Mouse (Mus musculus) heart, embryonic 11.5 days (tissue): ENCODE measurements at regions not wholly inside any gene's neighbourhood (a gene's known extent, or its start where the extent isn't known, plus 50 kb on each side); places are given as distances from the start of the nearest gene placed in this dataset.

Experiments
- ATAC-seq: fragments of 200-750 bp; cut with Nextera tagmentation; replicated peaks from 2 replicates; pipeline ENCODE4 v1.8.0; 2017; ENCODE audit warnings: moderate library complexity; ENCODE audit not compliant: insufficient number of reproducible peaks, low FRiP score, low TSS enrichment
- H3K27ac ChIP-seq: fragments of 300-500 bp; sonication (generic); 2 replicates; pipeline ENCODE4 v1.5.1; 2014; ENCODE audit warnings: mild to moderate bottlenecking, low read depth, low read length
- H3K27me3 ChIP-seq: fragments of 300-500 bp; sonication (generic); 2 replicates; pipeline ENCODE4 v1.6.1; 2014; ENCODE audit warnings: mild to moderate bottlenecking, low read length, mixed read lengths; ENCODE audit not compliant: control insufficient read depth, insufficient read depth
- H3K36me3 ChIP-seq: fragments of 300-500 bp; sonication (generic); 2 replicates; pipeline ENCODE4 v1.6.1; 2014; ENCODE audit warnings: mild to moderate bottlenecking, low read length, moderate library complexity, mixed read lengths; ENCODE audit not compliant: control insufficient read depth, insufficient read depth
- H3K4me1 ChIP-seq: fragments of 300-500 bp; sonication (generic); 2 replicates; pipeline ENCODE4 v1.6.1; 2014; ENCODE audit warnings: low read length; ENCODE audit not compliant: control insufficient read depth, insufficient read depth
- H3K4me2 ChIP-seq: fragments of 300-500 bp; sonication (generic); 2 replicates; pipeline ENCODE4 v1.6.1; 2014; ENCODE audit warnings: mild to moderate bottlenecking, moderate library complexity
- H3K4me3 ChIP-seq: fragments of 300-500 bp; sonication (generic); 2 replicates; pipeline ENCODE4 v1.5.1; 2014; ENCODE audit warnings: low read depth, low read length
- H3K9ac ChIP-seq: fragments of 300-500 bp; sonication (generic); 2 replicates; pipeline ENCODE4 v1.6.1; 2014; ENCODE audit warnings: mild to moderate bottlenecking, low read depth, low read length, moderate library complexity
- H3K9me3 ChIP-seq: fragments of 300-500 bp; sonication (generic); replicated peaks from 2 replicates; pipeline ENCODE4 v1.6.1; 2016; ENCODE audit warnings: low read length; ENCODE audit not compliant: control insufficient read depth
- WGBS: fragments of 180-500 bp; shearing (Covaris S2); extraction: QIAGEN DNeasy Blood & Tissue Kit; methylation state at CpG from one replicate; pipeline ENCODE4 v1.1.7; 2014; ENCODE audit not compliant: insufficient replicate concordance; 5-methylcytosine and 5-hydroxymethylcytosine counted together

DNA sequence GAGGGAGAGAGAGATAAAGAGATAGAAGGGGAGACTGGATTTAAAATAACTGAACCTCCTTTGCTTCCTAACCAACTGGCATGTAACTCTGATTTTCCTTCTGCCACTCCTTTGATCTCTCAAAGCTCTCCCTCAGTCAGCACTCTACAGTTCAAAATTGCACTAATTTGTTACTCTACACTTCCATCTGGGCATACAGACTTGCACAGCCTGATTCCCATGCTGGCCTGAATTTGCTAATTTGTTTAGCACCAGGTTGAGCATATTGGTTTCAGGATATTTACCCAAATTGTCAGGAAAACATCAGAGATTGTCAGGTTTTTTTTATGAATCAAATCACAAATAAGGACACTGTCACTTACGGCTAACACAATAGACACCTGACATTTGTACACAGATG, 125.9 kb upstream of the Tapt1 start:
- WGBS, result 78% methylated on average over 1 of the region's 1 CpGs
- no peaks in the 10 kb centered on the region for H3K9me3 ChIP-seq
- ATAC-seq, result no peak

DNA sequence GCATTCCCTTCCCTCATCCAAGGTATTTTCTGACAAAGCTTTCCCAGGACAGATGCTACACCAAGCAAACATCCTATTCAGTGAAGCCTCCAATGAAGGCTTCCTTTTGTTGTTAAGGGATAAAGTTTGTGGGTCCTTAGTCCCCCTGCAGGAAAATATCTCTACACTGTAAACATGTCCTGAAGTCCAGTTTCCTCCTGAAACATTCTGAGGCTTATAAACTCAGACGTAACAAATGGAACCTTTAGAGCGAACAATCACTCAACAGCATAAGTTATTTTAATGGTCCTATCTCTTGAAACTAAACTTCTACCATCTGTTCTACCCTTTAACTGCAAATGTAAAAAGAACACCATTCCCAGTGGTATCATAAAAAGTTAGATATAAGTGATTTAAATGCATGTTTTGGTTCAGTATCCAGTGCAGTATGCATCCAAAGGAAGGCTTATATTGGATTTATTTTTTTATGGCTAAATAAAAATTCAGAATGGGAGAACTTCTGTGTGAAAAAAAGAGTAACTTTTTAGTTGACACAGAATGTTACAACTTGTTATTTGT, 115.1 kb upstream of the Tapt1 start:
- Histone ChIP-seq H3K36me3 (no peaks in the 10 kb centered on the region), H3K4me2 (no peak overlapping the region), H3K27ac (no peak overlapping the region), H3K9ac (no peak overlapping the region), H3K4me1 (no peaks in the 10 kb centered on the region), H3K27me3 (no peaks in the 10 kb centered on the region), H3K9me3 (no peaks in the 10 kb centered on the region), H3K4me3 (no peak overlapping the region)
- no peak for ATAC-seq
- WGBS, result 75% methylated on average over 2 of the region's 2 CpGs

More for the DNA sequence above, 125.9 kb upstream of the Tapt1 start:
- Histone ChIP-seq H3K36me3 (no peaks in the 10 kb centered on the region), H3K4me3 (no peak overlapping the region), H3K9ac (no peak overlapping the region), H3K4me2 (no peak overlapping the region), H3K4me1 (no peaks in the 10 kb centered on the region), H3K27me3 (no peaks in the 10 kb centered on the region), H3K27ac (no peak overlapping the region)

- H3K4me3 ChIP-seq, result no peak overlapping the region
- 84% methylated on average over 4 of the region's 4 CpGs for WGBS
- no peak for ATAC-seq
Measured at GRCm38 (mm10) chr5:44338662-44339061, 112.2 kb upstream of the Tapt1 start.

DNA sequence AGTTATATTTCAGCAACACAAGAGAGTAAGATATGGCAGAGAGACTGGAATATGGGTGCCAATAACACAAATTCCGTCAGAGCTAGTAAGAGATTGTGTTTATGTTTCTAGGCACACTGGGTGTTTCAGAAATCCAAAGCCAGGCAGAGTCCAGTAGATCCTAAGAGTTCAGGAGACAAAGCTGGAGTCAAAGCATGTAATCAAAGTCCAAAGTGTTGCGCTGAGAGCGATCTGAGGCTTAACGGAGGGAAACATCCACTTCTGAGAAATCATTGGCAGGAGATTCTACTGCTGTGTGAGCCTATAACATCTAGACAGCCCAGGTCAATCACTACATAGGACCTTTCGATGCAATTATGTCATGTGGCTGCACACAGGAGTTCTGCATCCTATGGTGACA, 109.3 kb upstream of the Tapt1 start:
- no peaks in the 10 kb centered on the region for H3K36me3 ChIP-seq
- no peak overlapping the region for H3K9ac ChIP-seq
- ATAC-seq, result no peak
- no peak overlapping the region for H3K4me3 ChIP-seq
- 83% methylated on average over 5 of the region's 5 CpGs for WGBS
- no peaks in the 10 kb centered on the region for H3K27me3 ChIP-seq
- H3K4me2 ChIP-seq, result no peak overlapping the region
- no peaks in the 10 kb centered on the region for H3K9me3 ChIP-seq
- H3K4me1 ChIP-seq, result no peaks in the 10 kb centered on the region
- H3K27ac ChIP-seq, result no peak overlapping the region

More at GRCm38 (mm10) chr5:44338662-44339061, 112.2 kb upstream of the Tapt1 start:
- Histone ChIP-seq H3K4me2 (no peak overlapping the region), H3K9ac (no peak overlapping the region), H3K4me1 (no peaks in the 10 kb centered on the region), H3K36me3 (no peaks in the 10 kb centered on the region), H3K9me3 (no peaks in the 10 kb centered on the region), H3K27ac (no peak overlapping the region), H3K27me3 (no peaks in the 10 kb centered on the region)

DNA sequence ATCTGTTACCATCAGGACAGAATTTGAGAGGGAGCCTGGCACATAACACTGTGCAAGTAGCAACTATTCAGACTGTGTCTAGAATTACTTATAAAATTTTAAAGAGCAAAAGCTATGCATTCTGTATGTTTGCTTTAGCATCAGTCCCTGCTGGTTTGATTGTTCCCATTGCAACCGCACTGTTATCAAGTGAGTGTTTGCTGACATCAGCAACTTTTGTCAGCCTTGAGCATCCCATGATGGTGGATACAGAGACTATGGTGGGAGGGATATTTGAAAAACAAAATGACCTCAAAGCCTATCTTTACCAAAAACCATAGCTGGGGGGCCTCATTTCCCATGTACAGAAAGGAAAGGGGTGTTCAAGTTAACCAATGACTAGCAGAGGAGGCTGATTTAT, 93.2 kb upstream of the Tapt1 start:
- WGBS, result 89% methylated on average over 1 of the region's 1 CpGs
- no peak for ATAC-seq
- H3K4me3 ChIP-seq, result no peak overlapping the region

GRCm38 (mm10) chr5:44306769-44307557, 80.5 kb upstream of the Tapt1 start:
- no peak overlapping the region for H3K27ac ChIP-seq
- no peak overlapping the region for H3K9ac ChIP-seq
- H3K36me3 ChIP-seq, result no peaks in the 10 kb centered on the region
- no peak overlapping the region for H3K4me3 ChIP-seq
- 9% methylated on average over 16 of the region's 16 CpGs for WGBS
- no peak for ATAC-seq
- no peaks in the 10 kb centered on the region for H3K4me1 ChIP-seq
- no peaks in the 10 kb centered on the region for H3K9me3 ChIP-seq
- 0 out of 2 replicates have a peak, but pooled peaks cover 3% of the 10 kb centered on the region for H3K27me3 ChIP-seq
- peak overlapping the region; percentile 50 for H3K4me2 ChIP-seq

More for the DNA sequence above, 93.2 kb upstream of the Tapt1 start:
- Histone ChIP-seq H3K4me1 (no peaks in the 10 kb centered on the region), H3K4me2 (no peak overlapping the region), H3K36me3 (no peaks in the 10 kb centered on the region), H3K9me3 (no peaks in the 10 kb centered on the region), H3K27me3 (no peaks in the 10 kb centered on the region), H3K9ac (no peak overlapping the region), H3K27ac (no peak overlapping the region)

- Histone ChIP-seq H3K9me3 (no peaks in the 10 kb centered on the region), H3K27ac (no peak overlapping the region), H3K9ac (no peak overlapping the region), H3K4me1 (no peaks in the 10 kb centered on the region), H3K27me3 (0 out of 2 replicates have a peak, but pooled peaks cover 6% of the 10 kb centered on the region), H3K4me2 (no peak overlapping the region), H3K36me3 (no peaks in the 10 kb centered on the region), H3K4me3 (no peak overlapping the region)
- 37% methylated on average over 14 of the region's 14 CpGs for WGBS
- no peak for ATAC-seq
Measured at GRCm38 (mm10) chr5:44303886-44304855, 77.7 kb upstream of the Tapt1 start.

DNA sequence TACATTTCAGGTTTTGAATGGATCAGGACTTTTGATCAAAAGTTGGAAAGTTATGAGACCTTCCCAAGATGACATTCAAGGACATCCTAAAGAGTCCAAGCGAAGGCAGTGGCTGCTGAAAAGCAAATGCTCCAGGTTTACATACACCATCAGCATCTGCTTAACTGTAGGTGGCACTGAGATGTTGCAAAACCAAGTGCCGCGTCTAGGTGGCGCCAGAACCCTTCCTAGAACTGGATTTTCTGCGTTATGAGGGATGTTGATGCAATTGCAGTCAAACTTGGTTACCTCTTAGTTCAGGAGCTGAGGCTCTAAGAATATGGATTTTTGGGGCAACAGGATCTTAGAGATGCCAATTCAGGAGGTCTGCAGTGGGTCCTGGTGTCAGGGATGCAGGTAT, 58.0 kb upstream of the Tapt1 start:
- Histone ChIP-seq H3K4me2 (no peak overlapping the region), H3K27me3 (peaks cover 2% of the 10 kb centered on the region; the same call in 1 of the 2 replicates), H3K9ac (no peak overlapping the region), H3K9me3 (no peaks in the 10 kb centered on the region), H3K36me3 (no peaks in the 10 kb centered on the region), H3K4me3 (no peak overlapping the region), H3K27ac (no peak overlapping the region), H3K4me1 (no peaks in the 10 kb centered on the region)
- WGBS, result 10% methylated on average over 5 of the region's 5 CpGs
- no peak for ATAC-seq
